Mouse (Mus musculus): ENCODE measurements around the gene Ctps. TPM values are rescaled to one million over a fixed set of nuclear protein-coding genes. Genes with fewer than 3 reads are reported as not detected.

Ctps gene
- total RNA-seq, 2 experiments from 2014 or later = 40.0 to 42.4 TPM

- intact Hi-C loops (cut with DNase I) = no loop called here
- peak overlapping the region; percentile 96 for H3K27ac ChIP-seq
- peak overlapping the region; percentile 73 for H3K4me3 ChIP-seq
- TF ChIP-seq CTCF (IDR thresholded peaks at IDR 0.05) = no peak
- DNase-seq (ENCODE audit: extremely low spot score in 1 of 2, low spot score in 2 of 2) = no peak
Measured at GRCm38 (mm10) chr4:120569025-120569424, 1.1 kb downstream of the Ctps start.

- Histone ChIP-seq H3K27ac (no peak overlapping the region), H3K4me3 (no peak overlapping the region)
- no peak for DNase-seq (ENCODE audit: extremely low spot score in 1 of 2, low spot score in 2 of 2)
- no peak for TF ChIP-seq CTCF (IDR thresholded peaks at IDR 0.05)
- intact Hi-C loops (cut with DNase I) = no loop called here
Measured at GRCm38 (mm10) chr4:120568005-120568404, 2.1 kb downstream of the Ctps start.

- TF ChIP-seq CTCF (IDR thresholded peaks at IDR 0.05) = no peak
- Histone ChIP-seq H3K27ac (no peak overlapping the region), H3K4me3 (no peak overlapping the region)
- intact Hi-C loops (cut with DNase I) = no loop called here
- no peak for DNase-seq (ENCODE audit: extremely low spot score in 1 of 2, low spot score in 2 of 2)
Measured at GRCm38 (mm10) chr4:120565726-120566125, 4.3 kb downstream of the Ctps start.

GRCm38 (mm10) chr4:120556592-120556991, 13.5 kb downstream of the Ctps start:
- no peak overlapping the region for H3K4me3 ChIP-seq
- intact Hi-C loops (cut with DNase I) = no loop called here
- TF ChIP-seq CTCF (IDR thresholded peaks at IDR 0.05) = no peak
- no peak overlapping the region for H3K27ac ChIP-seq
- DNase-seq (ENCODE audit: extremely low spot score in 1 of 2, low spot score in 2 of 2) = no peak

GRCm38 (mm10) chr4:120544896-120545295, 25.2 kb downstream of the Ctps start:
- Histone ChIP-seq H3K4me3 (no peak overlapping the region), H3K27ac (no peak overlapping the region)
- DNase-seq (ENCODE audit: extremely low spot score in 1 of 2, low spot score in 2 of 2) = no peak
- TF ChIP-seq CTCF (IDR thresholded peaks at IDR 0.05) = no peak
- intact Hi-C loops (cut with DNase I) = no loop called here

GRCm38 (mm10) chr4:120538664-120539063, 31.4 kb downstream of the Ctps start:
- intact Hi-C loops (cut with DNase I) = no loop called here
- Histone ChIP-seq H3K4me3 (no peak overlapping the region), H3K27ac (no peak overlapping the region)
- no peak for TF ChIP-seq CTCF (IDR thresholded peaks at IDR 0.05)
- no peak for DNase-seq (ENCODE audit: extremely low spot score in 1 of 2, low spot score in 2 of 2)

GRCm38 (mm10) chr4:120531986-120532385, 38.1 kb downstream of the Ctps start, which contains the start of gene Slfnl1:
Gene Slfnl1 (plus strand): TSS chr4:120532231.
- Histone ChIP-seq H3K4me3 (no peak within 1 kb of the TSS), H3K27ac (no peak within 1 kb of the TSS)
- intact Hi-C loops (cut with DNase I) = no loop called here
- TF ChIP-seq CTCF (IDR thresholded peaks at IDR 0.05) = no peak
- DNase-seq (ENCODE audit: extremely low spot score in 1 of 2, low spot score in 2 of 2) = no peak

- Histone ChIP-seq H3K4me3 (no peak overlapping the region), H3K27ac (no peak overlapping the region)
- DNase-seq (ENCODE audit: extremely low spot score in 1 of 2, low spot score in 2 of 2) = no peak
- intact Hi-C loops (cut with DNase I) = no loop called here
- TF ChIP-seq CTCF (IDR thresholded peaks at IDR 0.05) = no peak
Measured at GRCm38 (mm10) chr4:120528171-120528570, 41.9 kb downstream of the Ctps start.

- DNase-seq (ENCODE audit: extremely low spot score in 1 of 2, low spot score in 2 of 2) = no peak
- no peak for TF ChIP-seq CTCF (IDR thresholded peaks at IDR 0.05)
- no peak overlapping the region for H3K27ac ChIP-seq
- intact Hi-C loops (cut with DNase I) = no loop called here
- no peak overlapping the region for H3K4me3 ChIP-seq
Measured at GRCm38 (mm10) chr4:120523092-120523491, 47.0 kb downstream of the Ctps start.

GRCm38 (mm10) chr4:120522351-120522750, 47.7 kb downstream of the Ctps start:
- no peak for DNase-seq (ENCODE audit: extremely low spot score in 1 of 2, low spot score in 2 of 2)
- no peak overlapping the region for H3K27ac ChIP-seq
- no peak overlapping the region for H3K4me3 ChIP-seq
- TF ChIP-seq CTCF (IDR thresholded peaks at IDR 0.05) = no peak
- intact Hi-C loops (cut with DNase I) = no loop called here

- H3K27ac ChIP-seq = no peak overlapping the region
- TF ChIP-seq CTCF (IDR thresholded peaks at IDR 0.05) = no peak
- intact Hi-C loops (cut with DNase I) = no loop called here
- no peak for DNase-seq (ENCODE audit: extremely low spot score in 1 of 2, low spot score in 2 of 2)
- no peak overlapping the region for H3K4me3 ChIP-seq
Measured at GRCm38 (mm10) chr4:120521761-120522160, 48.3 kb downstream of the Ctps start.

- intact Hi-C loops (cut with DNase I) = no loop called here
- DNase-seq (ENCODE audit: extremely low spot score in 1 of 2, low spot score in 2 of 2) = no peak
- Histone ChIP-seq H3K4me3 (no peak overlapping the region), H3K27ac (no peak overlapping the region)
- TF ChIP-seq CTCF (IDR thresholded peaks at IDR 0.05) = no peak
Measured at GRCm38 (mm10) chr4:120517335-120517734, 52.7 kb downstream of the Ctps start.

- H3K4me3 ChIP-seq = no peak overlapping the region
- TF ChIP-seq CTCF (IDR thresholded peaks at IDR 0.05) = no peak
- intact Hi-C loops (cut with DNase I) = no loop called here
- no peak for DNase-seq (ENCODE audit: extremely low spot score in 1 of 2, low spot score in 2 of 2)
- no peak overlapping the region for H3K27ac ChIP-seq
Measured at GRCm38 (mm10) chr4:120516907-120517306, 53.2 kb downstream of the Ctps start.

GRCm38 (mm10) chr4:120516491-120516890, 53.6 kb downstream of the Ctps start:
- intact Hi-C loops (cut with DNase I) = no loop called here
- Histone ChIP-seq H3K4me3 (no peak overlapping the region), H3K27ac (no peak overlapping the region)
- DNase-seq (ENCODE audit: extremely low spot score in 1 of 2, low spot score in 2 of 2) = no peak
- TF ChIP-seq CTCF (IDR thresholded peaks at IDR 0.05) = no peak
